Mouse (Mus musculus) lung, embryonic 16.5 days (tissue): ENCODE data around the gene Ajm1. TPM values are rescaled to one million over a fixed set of nuclear protein-coding genes. Genes with fewer than 3 reads are reported as not detected.
A peak's percentile ranks its signal among the peaks of the same experiment; 100 is the strongest.

Source experiments
- ATAC-seq: fragments of 200-750 bp; cut with Nextera tagmentation; 2 replicates; pipeline ENCODE4 v1.8.0; 2017; ENCODE audit warnings: low read depth, mild to moderate bottlenecking, moderate library complexity
- H3K27ac ChIP-seq: fragments of 300-500 bp; sonication (generic); 2 replicates; pipeline ENCODE4 v1.5.1; 2014; ENCODE audit warnings: mild to moderate bottlenecking, control low read depth, low read length
- H3K27me3 ChIP-seq: fragments of 300-500 bp; sonication (generic); 2 replicates; pipeline ENCODE4 v1.6.1; 2014; ENCODE audit warnings: low read depth, low read length, mixed read lengths; ENCODE audit not compliant: control insufficient read depth, insufficient read depth
- H3K36me3 ChIP-seq: fragments of 300-500 bp; sonication (generic); 2 replicates; pipeline ENCODE4 v1.6.1; 2014; ENCODE audit warnings: low read length; ENCODE audit not compliant: control insufficient read depth, insufficient read depth
- H3K4me1 ChIP-seq: fragments of 300-500 bp; sonication (generic); replicated peaks from 2 replicates; pipeline ENCODE4 v1.6.1; 2014; ENCODE audit warnings: low read length, mixed read lengths; ENCODE audit not compliant: control insufficient read depth, insufficient read depth
- H3K4me2 ChIP-seq: fragments of 300-500 bp; sonication (generic); 2 replicates; pipeline ENCODE4 v1.6.1; 2014; ENCODE audit warnings: low read depth, low read length, control low read depth
- H3K4me3 ChIP-seq: fragments of 300-500 bp; sonication (generic); 2 replicates; pipeline ENCODE4 v1.5.1; 2014; ENCODE audit warnings: mild to moderate bottlenecking, low read length, control low read depth
- H3K9ac ChIP-seq: fragments of 300-500 bp; sonication (generic); 2 replicates; pipeline ENCODE4 v1.6.1; 2014; ENCODE audit warnings: low read length, control low read depth
- H3K9me3 ChIP-seq: fragments of 300-500 bp; sonication (generic); 2 replicates; pipeline ENCODE4 v1.6.1; 2016; ENCODE audit warnings: low read length; ENCODE audit not compliant: control insufficient read depth
- WGBS: fragments of 180-500 bp; shearing (Covaris S2); extraction: QIAGEN DNeasy Blood & Tissue Kit; methylation state at CpG from one replicate; pipeline ENCODE4 v1.1.7; 2014; 5-methylcytosine and 5-hydroxymethylcytosine counted together
- polyA plus RNA-seq: library from polyadenylated mRNA; unstranded; fragments of >200 nt; fragmentation: Nextera tagmentation; extraction: Ambion mirVana; gene quantifications from 2 replicates; pipeline ENCODE4 v1.2.1, GENCODE M21; 2015

The Ajm1 gene
- polyA plus RNA-seq, 1 experiment from 2014 or later: 0.21 TPM

DNA sequence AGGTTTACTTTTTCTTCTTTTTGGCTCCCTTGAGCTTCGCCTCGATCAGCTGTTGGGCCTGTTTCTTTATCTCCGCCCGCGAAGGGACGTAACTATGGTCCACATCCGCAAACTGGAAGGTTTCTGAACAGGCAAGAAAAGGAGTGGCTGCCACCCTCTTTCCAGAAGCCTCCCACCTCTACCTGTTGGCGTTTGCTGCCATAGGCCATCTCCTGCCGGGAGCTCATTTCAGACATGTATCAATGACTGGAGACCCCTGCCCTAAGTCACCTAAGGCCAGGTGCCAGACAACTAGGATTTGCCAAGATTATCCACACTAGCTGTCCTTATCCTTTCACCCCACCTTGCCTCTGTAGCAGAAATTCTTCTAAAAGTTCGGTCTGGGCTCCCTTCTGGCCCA, 27.1 kb upstream of the Ajm1 start:
- Histone ChIP-seq H3K4me1 (peaks cover 12% of the 10 kb centered on the region), H3K4me2 (peak overlapping the region; percentile 59), H3K9me3 (no peaks in the 10 kb centered on the region), H3K27ac (no peak overlapping the region; the same call in 1 of the 2 replicates), H3K27me3 (peaks cover 3% of the 10 kb centered on the region; the same call in 1 of the 2 replicates), H3K9ac (peak overlapping the region; percentile 99; the same call in 1 of the 2 replicates), H3K36me3 (no peaks in the 10 kb centered on the region), H3K4me3 (peak overlapping the region; percentile 98)
- ATAC-seq: peak; percentile 29
- 55% methylated on average over 10 of the region's 10 CpGs for whole genome bisulfite sequencing

DNA sequence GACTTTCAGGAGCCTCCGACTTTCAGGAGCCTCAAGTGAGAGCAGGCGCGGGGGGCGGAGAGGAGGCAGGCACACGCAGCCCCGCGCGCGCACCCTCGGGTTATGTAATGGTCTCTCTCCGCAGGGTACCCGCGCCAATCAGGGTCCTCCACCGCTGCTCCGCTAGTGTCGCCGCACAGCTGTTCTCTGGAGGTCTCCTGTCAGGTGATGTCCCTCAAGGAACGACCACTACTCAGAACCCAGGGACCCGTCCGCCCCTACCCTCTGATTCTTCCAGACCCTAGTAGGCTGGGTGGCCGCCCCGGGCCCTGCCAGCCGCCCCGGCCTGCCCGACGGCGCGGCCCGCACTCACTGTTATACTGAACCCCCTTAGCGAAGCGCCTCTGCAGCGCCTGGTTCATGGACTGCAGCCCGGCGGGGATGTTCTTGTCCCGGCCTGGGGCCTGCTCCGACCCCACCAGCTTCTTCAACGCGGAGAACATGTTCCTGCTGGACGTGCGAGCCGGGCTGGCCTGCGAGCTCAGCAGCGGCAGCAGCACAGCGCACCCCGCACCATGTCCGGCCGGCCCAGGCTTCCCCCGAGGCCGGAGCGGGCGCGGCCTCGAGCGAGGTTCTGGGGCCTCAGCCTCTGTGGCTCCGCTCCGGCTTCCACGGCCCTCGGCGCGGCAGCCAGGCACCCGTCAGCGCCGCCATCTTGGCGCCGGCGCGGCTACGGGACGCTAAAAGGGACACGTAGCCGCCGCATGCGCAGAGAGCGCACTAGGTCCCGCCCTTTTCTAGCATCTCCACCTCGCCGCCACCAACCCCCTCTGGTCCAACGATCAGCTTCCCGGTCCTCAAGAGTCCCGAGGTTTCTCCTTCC, 26.4 kb upstream of the Ajm1 start, which contains the start of gene Rabl6:
Gene Rabl6, minus strand, starts transcription at position 761 of the 862 bp plus-strand sequence.
- peak within 1 kb of the TSS; percentile 93 for H3K27ac ChIP-seq
- H3K4me3 ChIP-seq: peak within 1 kb of the TSS; percentile 98
- peaks cover 12% of the 10 kb centered on the region for H3K4me1 ChIP-seq
- ATAC-seq: peak; percentile 94
- no peaks in the 10 kb centered on the region for H3K27me3 ChIP-seq
- H3K9me3 ChIP-seq: no peaks in the 10 kb centered on the region
- under 1% methylated on average over 80 of the region's 80 CpGs for WGBS
- no peaks in the 10 kb centered on the region for H3K36me3 ChIP-seq
- H3K4me2 ChIP-seq: peak within 1 kb of the TSS; percentile 59
- peak within 1 kb of the TSS; percentile 99 for H3K9ac ChIP-seq

DNA sequence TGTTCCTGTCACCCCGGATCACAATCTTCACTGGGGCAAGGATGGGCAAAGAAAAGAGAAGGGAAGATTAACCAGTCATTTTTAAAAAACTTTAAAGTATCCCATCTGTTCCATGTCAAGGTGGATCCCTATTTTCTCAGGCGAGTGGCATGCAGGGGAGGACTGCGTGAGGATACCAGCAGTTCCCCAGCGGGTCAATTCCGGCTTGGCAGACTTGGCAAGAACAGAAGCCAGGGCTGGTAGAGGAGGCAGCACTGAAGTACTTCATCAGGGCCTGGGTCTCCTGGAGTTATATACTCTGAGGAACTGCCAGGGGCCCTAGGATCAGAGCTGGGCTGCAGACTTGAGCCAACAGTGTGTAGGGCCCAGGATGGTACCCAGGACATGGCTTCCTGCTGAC, 21.0 kb upstream of the Ajm1 start:
- no peak overlapping the region for H3K9ac ChIP-seq
- no peak overlapping the region for H3K27ac ChIP-seq
- H3K4me1 ChIP-seq: peaks cover 8% of the 10 kb centered on the region
- H3K4me3 ChIP-seq: no peak overlapping the region
- H3K4me2 ChIP-seq: no peak overlapping the region
- ATAC-seq: no peak
- H3K36me3 ChIP-seq: peaks cover 41% of the 10 kb centered on the region
- 89% methylated on average over 5 of the region's 5 CpGs for WGBS
- no peaks in the 10 kb centered on the region for H3K9me3 ChIP-seq
- H3K27me3 ChIP-seq: no peaks in the 10 kb centered on the region

DNA sequence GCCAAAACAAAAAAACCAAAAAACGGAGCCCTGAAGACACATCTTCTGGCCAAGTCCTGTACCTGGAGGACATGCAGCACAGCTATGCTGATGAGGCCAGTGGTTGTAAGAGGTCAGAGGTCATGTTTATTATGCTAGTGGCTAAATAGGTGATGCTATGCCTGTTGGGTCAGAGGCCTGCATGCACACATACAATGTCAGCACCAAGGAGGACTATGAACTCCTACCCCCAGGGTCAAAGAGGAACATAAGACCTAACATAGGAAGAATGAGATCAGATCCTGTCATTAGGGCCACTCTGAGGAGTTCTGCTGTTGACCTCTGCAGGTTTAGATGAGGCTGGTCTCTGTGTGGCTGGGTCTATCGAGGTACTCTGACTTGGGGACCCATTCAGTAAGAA, 18.5 kb upstream of the Ajm1 start:
- H3K27me3 ChIP-seq: no peaks in the 10 kb centered on the region
- no peak overlapping the region for H3K4me2 ChIP-seq
- H3K36me3 ChIP-seq: peaks cover 58% of the 10 kb centered on the region
- no peak overlapping the region for H3K4me3 ChIP-seq
- H3K4me1 ChIP-seq: no peaks in the 10 kb centered on the region
- ATAC-seq: no peak
- H3K9ac ChIP-seq: no peak overlapping the region
- WGBS: 84% methylated on average over 2 of the region's 2 CpGs
- no peaks in the 10 kb centered on the region for H3K9me3 ChIP-seq
- H3K27ac ChIP-seq: no peak overlapping the region

DNA sequence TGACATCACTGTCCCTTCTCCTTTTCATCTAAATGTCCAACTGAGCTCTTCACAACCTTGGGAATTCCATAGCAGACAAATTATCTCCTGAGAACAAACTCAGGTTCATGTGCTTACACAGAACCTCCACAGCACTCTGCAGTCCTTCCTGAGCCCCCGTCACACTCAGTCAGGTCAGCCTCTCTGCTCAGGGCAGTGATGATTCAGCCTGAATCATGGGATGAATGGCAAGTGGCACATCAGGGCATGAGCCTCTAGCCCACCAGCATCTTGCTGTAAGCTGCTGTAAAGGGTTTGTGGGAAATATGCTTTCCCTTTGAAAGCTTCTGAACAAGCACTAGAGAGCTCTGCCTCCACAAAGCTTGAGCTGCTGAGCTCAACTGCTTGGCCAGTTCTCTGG, 17.2 kb upstream of the Ajm1 start:
- H3K4me3 ChIP-seq: no peak overlapping the region
- no peak overlapping the region for H3K27ac ChIP-seq
- no peak for ATAC-seq
- H3K9me3 ChIP-seq: no peaks in the 10 kb centered on the region
- peaks cover 64% of the 10 kb centered on the region for H3K36me3 ChIP-seq
- H3K27me3 ChIP-seq: no peaks in the 10 kb centered on the region
- H3K9ac ChIP-seq: no peak overlapping the region
- 93% methylated on average over 1 of the region's 1 CpGs for WGBS
- no peak overlapping the region for H3K4me2 ChIP-seq
- no peaks in the 10 kb centered on the region for H3K4me1 ChIP-seq

DNA sequence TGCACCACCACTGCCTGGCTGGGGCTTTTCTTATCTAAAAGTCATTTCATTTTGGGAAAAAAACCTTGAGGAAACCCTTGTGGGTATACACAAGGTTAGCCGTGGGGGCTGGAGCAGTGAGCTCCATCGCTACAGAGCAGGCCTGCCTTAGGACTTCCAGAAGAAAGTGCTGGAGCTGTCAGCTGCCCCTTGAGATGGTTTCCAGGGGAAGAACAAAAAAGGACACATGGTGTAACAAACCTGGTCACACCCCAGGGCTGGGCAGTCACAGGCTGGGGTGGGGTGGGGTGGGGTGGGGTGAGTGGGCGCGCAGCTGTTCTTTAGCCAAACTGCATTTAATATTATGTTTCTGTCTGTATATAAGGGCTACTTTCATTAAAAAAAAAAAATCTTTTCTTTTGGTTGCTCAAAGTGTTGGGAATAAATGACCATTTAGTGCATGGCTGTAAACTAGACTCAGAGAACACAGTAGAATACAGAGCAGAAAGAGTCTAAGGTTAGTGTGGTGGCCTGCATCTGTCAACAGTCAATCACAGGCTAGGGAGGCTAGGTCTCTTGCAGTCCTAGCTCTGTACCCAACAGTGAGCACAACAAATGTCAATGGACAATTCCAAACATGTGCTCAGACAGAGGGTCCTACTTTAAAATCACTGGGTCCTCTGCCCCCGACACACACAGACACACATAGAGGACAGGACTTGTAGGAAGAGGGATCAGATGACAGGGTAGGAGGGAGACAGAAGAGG, 15.4 kb upstream of the Ajm1 start:
- H3K36me3 ChIP-seq: peaks cover 77% of the 10 kb centered on the region
- H3K9ac ChIP-seq: no peak overlapping the region
- no peaks in the 10 kb centered on the region for H3K27me3 ChIP-seq
- ATAC-seq: no peak
- no peak overlapping the region for H3K4me2 ChIP-seq
- no peaks in the 10 kb centered on the region for H3K9me3 ChIP-seq
- 93% methylated on average over 5 of the region's 5 CpGs for WGBS
- H3K4me1 ChIP-seq: no peaks in the 10 kb centered on the region
- no peak overlapping the region for H3K4me3 ChIP-seq
- no peak overlapping the region for H3K27ac ChIP-seq

DNA sequence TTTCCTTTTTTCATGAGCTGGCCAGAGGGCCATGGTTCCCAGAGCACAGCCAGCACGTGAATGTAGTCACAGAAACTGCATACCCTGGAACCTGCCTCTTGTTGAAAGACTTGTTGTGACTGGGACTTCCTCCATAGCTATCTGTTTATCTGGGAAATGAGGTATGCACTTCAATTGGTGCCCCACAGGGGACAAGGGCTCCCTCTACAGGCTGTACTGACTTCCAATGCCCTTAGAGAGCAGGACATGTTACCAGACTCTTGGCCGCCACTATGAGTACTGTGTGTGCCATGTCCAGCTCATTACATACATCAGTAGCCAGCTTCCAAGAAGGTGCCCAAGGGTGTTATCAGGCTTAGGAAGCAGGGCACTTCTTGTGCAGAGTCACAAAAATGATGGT, 10.3 kb upstream of the Ajm1 start:
- no peak overlapping the region for H3K9ac ChIP-seq
- H3K36me3 ChIP-seq: peaks cover 53% of the 10 kb centered on the region
- H3K4me3 ChIP-seq: no peak overlapping the region
- H3K4me2 ChIP-seq: no peak overlapping the region
- no peak for ATAC-seq
- 82% methylated on average over 2 of the region's 2 CpGs for WGBS
- no peak overlapping the region for H3K27ac ChIP-seq
- H3K9me3 ChIP-seq: no peaks in the 10 kb centered on the region
- no peaks in the 10 kb centered on the region for H3K4me1 ChIP-seq
- no peaks in the 10 kb centered on the region for H3K27me3 ChIP-seq

DNA sequence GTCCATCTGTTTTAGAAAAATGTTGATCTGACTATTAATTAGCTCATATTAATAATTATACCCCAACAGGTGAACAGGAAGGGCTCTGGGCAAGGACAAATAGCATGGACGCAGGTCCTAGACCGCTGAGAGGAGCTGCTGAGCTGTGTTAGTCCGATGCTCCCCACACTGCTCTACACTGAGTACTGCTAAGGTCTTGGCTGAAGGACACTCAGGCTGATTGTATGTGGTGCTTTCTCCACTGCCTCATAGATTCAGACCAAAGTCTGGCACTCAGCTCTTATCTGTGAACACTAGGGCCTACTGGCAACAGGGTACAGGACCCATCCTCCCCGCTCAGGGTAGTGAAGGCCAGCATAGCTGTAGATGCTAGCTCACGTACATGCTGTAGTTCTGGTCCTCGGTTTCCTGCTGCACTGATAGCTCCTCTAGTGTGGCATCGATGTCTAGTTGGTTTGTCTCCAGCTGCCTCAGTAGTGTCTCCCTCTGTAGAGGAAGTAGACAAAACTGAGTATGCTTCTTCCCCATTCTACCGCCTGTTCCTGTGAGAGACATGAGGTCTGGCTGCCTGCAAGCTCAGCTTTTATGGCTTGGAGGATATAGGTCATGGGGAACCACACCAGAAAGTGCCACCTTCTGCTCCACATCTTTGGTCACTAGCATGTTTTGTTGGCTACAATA, 6.8 kb upstream of the Ajm1 start:
- Histone ChIP-seq H3K9me3 (no peaks in the 10 kb centered on the region), H3K27me3 (no peaks in the 10 kb centered on the region), H3K27ac (no peak overlapping the region), H3K4me2 (no peak overlapping the region), H3K4me1 (no peaks in the 10 kb centered on the region), H3K4me3 (no peak overlapping the region), H3K36me3 (peaks cover 45% of the 10 kb centered on the region), H3K9ac (no peak overlapping the region)
- no peak for ATAC-seq
- 88% methylated on average over 8 of the region's 8 CpGs for WGBS

DNA sequence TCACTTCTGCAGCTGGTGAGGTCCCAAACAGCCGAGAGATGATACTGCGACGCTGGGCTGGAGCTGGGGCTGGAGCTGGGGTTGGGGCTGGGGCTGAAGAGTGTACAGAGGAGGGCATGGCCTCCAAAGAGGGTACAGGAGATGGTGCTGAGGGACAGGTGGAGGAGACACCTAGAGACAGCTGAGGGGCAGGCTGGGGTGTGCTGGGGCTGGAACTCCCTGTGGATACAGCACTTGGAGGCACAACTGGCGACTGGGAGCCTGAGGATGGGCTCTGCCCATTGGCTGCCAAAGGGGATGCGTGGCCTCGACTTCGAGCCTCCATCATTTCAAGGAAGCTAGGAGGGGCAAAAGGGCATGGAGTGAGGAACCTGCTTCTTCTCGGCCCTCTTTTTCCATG, 5.7 kb upstream of the Ajm1 start:
- H3K4me3 ChIP-seq: no peak overlapping the region
- H3K27me3 ChIP-seq: no peaks in the 10 kb centered on the region
- no peaks in the 10 kb centered on the region for H3K9me3 ChIP-seq
- WGBS: 86% methylated on average over 8 of the region's 8 CpGs
- peaks cover 37% of the 10 kb centered on the region for H3K36me3 ChIP-seq
- no peak overlapping the region for H3K4me2 ChIP-seq
- no peak overlapping the region for H3K27ac ChIP-seq
- no peak for ATAC-seq
- H3K4me1 ChIP-seq: peaks cover 2% of the 10 kb centered on the region; the same call in 1 of the 2 replicates
- no peak overlapping the region for H3K9ac ChIP-seq
